In genomic region chr1:158953479-158954207, GRCm38 (mm10) we compare ENCODE assay signal across 7 mouse cellular contexts. TPM values are rescaled to one million over a fixed set of nuclear protein-coding genes. Genes with fewer than 3 reads are reported as not detected.
DNase-seq lines count a peak whose midpoint lies in the region; ATAC-seq and TF ChIP-seq lines count a peak whose summit lies in the region.

No protein-coding gene starts in this region.

- TF ChIP-seq CTCF in MEL (IDR thresholded peaks at IDR 0.05 in 2 of 3, conservative IDR thresholded peaks at IDR 0.05 in 1 of 3; ENCODE audit: control insufficient read depth in 1 of 3, insufficient read depth in 1 of 3, low read depth in 2 of 3, low read length in 3 of 3, poor library complexity in 1 of 3, severe bottlenecking in 1 of 3) = peak; percentile 65 to 70 (median 67)
- peak; percentile 94 for TF ChIP-seq CTCF in heart, postnatal 0 days (IDR thresholded peaks at IDR 0.05; ENCODE audit: low read depth)

- TF ChIP-seq POLR2A in MEL (IDR thresholded peaks at IDR 0.05; ENCODE audit: control insufficient read depth in 1 of 2, insufficient read depth in 1 of 2, low read depth in 1 of 2, low read length in 2 of 2, poor library complexity in 1 of 2) = no peak

- H3K27ac ChIP-seq in MEL (ENCODE audit: control insufficient read depth, low read depth, low read length) = no peak overlapping the region
- no peak overlapping the region for H3K27ac ChIP-seq in embryonic facial prominence, embryonic 10.5 days (replicated peaks)
- no peak overlapping the region for H3K27ac ChIP-seq in heart, postnatal 0 days (ENCODE audit: low read depth)
- H3K27ac ChIP-seq in lung, embryonic 16.5 days (ENCODE audit: low read length) = no peak overlapping the region

- H3K9me3 ChIP-seq in MEL (replicated peaks; ENCODE audit: insufficient read depth, low read length) = no peaks in the 10 kb centered on the region
- H3K9me3 ChIP-seq in embryonic facial prominence, embryonic 10.5 days = no peaks in the 10 kb centered on the region
- H3K9me3 ChIP-seq in heart, postnatal 0 days (replicated peaks; ENCODE audit: control insufficient read depth, low read length) = no peaks in the 10 kb centered on the region
- H3K9me3 ChIP-seq in lung, embryonic 16.5 days (ENCODE audit: control insufficient read depth, low read length) = no peaks in the 10 kb centered on the region

- DNase-seq in MEL (ENCODE audit: low read depth, low spot score) = peak; percentile 41
- peak; percentile 79 for DNase-seq in adrenal gland, postnatal 14 days
- peak; percentile 75 for DNase-seq in embryonic facial prominence, embryonic 10.5 days (ENCODE audit: low spot score)
- DNase-seq in heart, postnatal 0 days (ENCODE audit: low spot score) = peak; percentile 40
- peak; percentile 66 to 79 for DNase-seq in kidney, postnatal 4 days
- DNase-seq in right cerebral cortex, postnatal 10 days (ENCODE audit: low spot score in 2 of 2) = peak; percentile 70 to 79

- H3K4me2 ChIP-seq in heart, postnatal 0 days (ENCODE audit: low read depth, low read length) = no peak overlapping the region
- H3K4me2 ChIP-seq in lung, embryonic 16.5 days (ENCODE audit: low read depth, low read length) = no peak overlapping the region

- H3K79me2 ChIP-seq in MEL (ENCODE audit: control insufficient read depth, insufficient read depth, low read length, poor library complexity) = no peaks in the 10 kb centered on the region

- 42% methylated on average over 6 of the region's 6 CpGs for WGBS in embryonic facial prominence, embryonic 10.5 days
- 40% methylated on average over 6 of the region's 6 CpGs for WGBS in heart, postnatal 0 days
- 36% methylated on average over 6 of the region's 6 CpGs for WGBS in lung, embryonic 16.5 days

- no peak overlapping the region for H3K4me3 ChIP-seq in MEL (ENCODE audit: control insufficient read depth in 1 of 2, insufficient read depth in 1 of 2, low read depth in 2 of 2, low read length in 2 of 2)
- H3K4me3 ChIP-seq in embryonic facial prominence, embryonic 10.5 days = no peak overlapping the region
- no peak overlapping the region for H3K4me3 ChIP-seq in heart, postnatal 0 days (ENCODE audit: low read depth, low read length)
- no peak overlapping the region for H3K4me3 ChIP-seq in lung, embryonic 16.5 days (ENCODE audit: low read length)

- H3K27me3 ChIP-seq in MEL (ENCODE audit: control insufficient read depth in 1 of 2, insufficient read depth in 2 of 2, low read length in 2 of 2) = no peaks in the 10 kb centered on the region
- H3K27me3 ChIP-seq in embryonic facial prominence, embryonic 10.5 days (replicated peaks; ENCODE audit: low read depth, poor library complexity, severe bottlenecking) = peaks cover 5% of the 10 kb centered on the region; the same call in 1 of the 2 replicates
- H3K27me3 ChIP-seq in heart, postnatal 0 days (ENCODE audit: control insufficient read depth, insufficient read depth, low read length) = no peaks in the 10 kb centered on the region
- H3K27me3 ChIP-seq in lung, embryonic 16.5 days (ENCODE audit: control insufficient read depth, insufficient read depth, low read depth, low read length) = no peaks in the 10 kb centered on the region

- no peak for TF ChIP-seq EP300 in MEL (IDR thresholded peaks at IDR 0.05; ENCODE audit: low read depth in 1 of 2, low read length in 2 of 2)
- no peak for TF ChIP-seq EP300 in heart, postnatal 0 days (IDR thresholded peaks at IDR 0.05; ENCODE audit: low read depth)

- no peaks in the 10 kb centered on the region for H3K4me1 ChIP-seq in MEL (ENCODE audit: control insufficient read depth in 1 of 2, insufficient read depth in 2 of 2, low read length in 2 of 2)
- H3K4me1 ChIP-seq in embryonic facial prominence, embryonic 10.5 days = peaks cover 19% of the 10 kb centered on the region
- no peaks in the 10 kb centered on the region for H3K4me1 ChIP-seq in heart, postnatal 0 days (ENCODE audit: control insufficient read depth, insufficient read depth)
- no peaks in the 10 kb centered on the region for H3K4me1 ChIP-seq in lung, embryonic 16.5 days (replicated peaks; ENCODE audit: control insufficient read depth, insufficient read depth, low read length)

- TF ChIP-seq RAD21 in MEL (IDR thresholded peaks at IDR 0.05; ENCODE audit: low read depth, low read length) = peak; percentile 60

- H3K9ac ChIP-seq in MEL (ENCODE audit: control insufficient read depth, low read depth, low read length, poor library complexity, severe bottlenecking) = no peak overlapping the region
- no peak overlapping the region for H3K9ac ChIP-seq in heart, postnatal 0 days (replicated peaks; ENCODE audit: low read depth, low read length)
- H3K9ac ChIP-seq in lung, embryonic 16.5 days (ENCODE audit: low read length) = no peak overlapping the region

- no peaks in the 10 kb centered on the region for H3K36me3 ChIP-seq in MEL (ENCODE audit: control insufficient read depth in 1 of 2, insufficient read depth in 2 of 2, low read length in 2 of 2)
- no peaks in the 10 kb centered on the region for H3K36me3 ChIP-seq in embryonic facial prominence, embryonic 10.5 days (replicated peaks)
- H3K36me3 ChIP-seq in heart, postnatal 0 days (replicated peaks; ENCODE audit: control insufficient read depth, insufficient read depth, low read length) = no peaks in the 10 kb centered on the region
- H3K36me3 ChIP-seq in lung, embryonic 16.5 days (ENCODE audit: control insufficient read depth, insufficient read depth, low read length) = no peaks in the 10 kb centered on the region

- no peak for ATAC-seq in heart, postnatal 0 days (ENCODE audit: insufficient read depth, low read depth)
- peak; percentile 82 for ATAC-seq in lung, embryonic 16.5 days (ENCODE audit: low read depth)

TF ChIP-seq in MEL, 35 proteins besides CTCF, POLR2A, EP300 and RAD21:
- TF ChIP-seq SMC3 (IDR thresholded peaks at IDR 0.05; ENCODE audit: low read depth, low read length) (peak; percentile 48), MAZ (IDR thresholded peaks at IDR 0.05; ENCODE audit: low read depth, low read length) (no peak), MAFK (IDR thresholded peaks at IDR 0.05; ENCODE audit: borderline replicate concordance, low read depth, low read length) (no peak), ZC3H11A (IDR thresholded peaks at IDR 0.05; ENCODE audit: low read depth, low read length) (0 out of 2 replicates have a peak, but pooled peaks have one; percentile 29)
TF ChIP-seq in MEL: peak in this region for 2.

RNA-seq across cellular contexts. Expression of gene Pappa2, which starts 26.6 kb away (rescaled TPM):
- total RNA-seq in MEL (2012; rRNA removed) = not detected in 2 replicates
- polyA plus RNA-seq in MEL (2012; ENCODE audit: insufficient read depth in 1 of 2, insufficient read length in 2 of 2, low read depth in 1 of 2, low replicate concordance in 2 of 2, missing spikeins in 1 of 2) = not detected
- 0.59 and 1.0 TPM in 2 replicates for total RNA-seq in adrenal gland, postnatal 14 days (2021)
- polyA plus RNA-seq in embryonic facial prominence, embryonic 10.5 days (2016; fragmentation: Nextera tagmentation; extraction: Ambion mirVana) = 0.92 and 1.5 TPM in 2 replicates
- total RNA-seq in heart, postnatal 0 days (2014; rRNA removed; ENCODE audit: low replicate concordance) = 0.08 and 1.5 TPM in 2 replicates
- polyA plus RNA-seq in heart, postnatal 0 days (2015; fragmentation: Nextera tagmentation; extraction: Ambion mirVana) = 0.10 and 0.16 TPM in 2 replicates
- 1.1 and 1.7 TPM in 2 replicates for polyA plus RNA-seq in lung, embryonic 16.5 days (2015; fragmentation: Nextera tagmentation; extraction: Ambion mirVana)
